Mouse (Mus musculus): ENCODE measurements around the gene Klk1b27.
"Not testable (repeated sequence)": the region's sequence is repeated elsewhere in the genome, so short reads cannot be mapped to it uniquely, and the experiment has no call there.

Gene Klk1b27

DNA sequence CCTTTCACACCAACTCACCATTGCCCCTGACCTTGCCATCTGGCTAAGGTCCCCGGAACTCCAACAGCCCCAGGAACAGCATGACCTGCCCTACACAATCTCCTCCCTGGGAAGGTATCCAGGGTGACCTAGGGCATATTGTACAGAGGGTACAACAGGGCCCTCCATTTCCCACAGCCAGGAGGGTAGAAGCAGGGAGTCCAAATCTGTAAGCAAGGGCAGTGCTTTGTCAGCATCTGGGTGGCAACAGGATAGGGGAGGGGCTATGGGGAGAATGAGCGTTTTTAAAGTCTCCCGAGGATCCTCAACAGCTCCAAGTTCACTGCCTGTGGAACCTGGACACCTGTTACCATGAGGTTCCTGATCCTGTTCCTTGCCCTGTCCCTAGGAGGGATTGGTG, at the start of gene Klk1b27:
Gene Klk1b27, plus strand, starts transcription at position 301 of the 400 bp plus-strand sequence.
- DNase-seq (ENCODE audit: low spot score): not testable (repeated sequence)

DNA sequence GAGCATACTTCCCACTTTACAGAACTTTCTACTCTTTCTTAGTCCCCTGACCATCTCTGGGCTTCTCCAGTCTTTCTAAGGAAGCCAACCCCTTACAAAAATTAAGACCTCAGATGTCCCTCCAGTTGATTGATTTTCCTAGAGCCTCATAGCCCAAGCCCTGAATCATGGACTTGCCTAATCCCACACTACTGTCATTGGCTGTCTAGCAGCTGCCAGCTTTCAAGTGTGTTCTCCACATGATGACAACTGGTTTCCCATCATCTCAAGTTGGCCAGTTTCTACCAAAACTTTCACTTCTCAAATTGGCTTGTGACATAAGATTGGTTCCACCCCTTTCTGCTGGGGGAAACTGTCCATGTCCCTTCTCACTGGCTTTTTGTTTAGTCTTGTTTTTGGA, 47.2 kb upstream of the Klk1b27 start:
- DNase-seq (ENCODE audit: low spot score): no peak

DNA sequence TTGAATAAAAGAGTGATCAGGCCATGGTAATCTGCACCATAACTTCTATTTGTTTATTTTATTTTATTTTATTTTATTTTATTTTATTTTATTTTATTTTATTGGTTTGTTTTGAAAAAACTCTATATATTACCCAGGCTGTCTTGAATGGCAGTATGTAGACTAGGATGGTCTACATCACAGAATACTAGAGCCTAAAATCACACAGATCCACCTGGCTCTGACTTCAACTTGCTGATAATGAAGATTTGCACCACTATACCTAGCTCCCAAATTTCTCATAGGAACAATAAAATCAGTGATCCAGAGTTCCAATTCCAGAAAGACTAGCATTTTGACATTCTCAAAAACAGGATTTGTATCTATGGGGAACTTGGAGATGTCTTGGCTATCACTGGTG, 40.2 kb upstream of the Klk1b27 start, which contains the start of gene Klk1b26:
Gene Klk1b26, plus strand, starts transcription at position 301 of the 400 bp plus-strand sequence.
- not testable (repeated sequence) for DNase-seq (ENCODE audit: low spot score)

- DNase-seq (ENCODE audit: low spot score): not testable (repeated sequence)
These were observed 37.4 kb upstream of the Klk1b27 start for GRCm38 (mm10) chr7:44014666-44015065.

- no peak for DNase-seq (ENCODE audit: low spot score)
These were observed 37.0 kb upstream of the Klk1b27 start for GRCm38 (mm10) chr7:44015071-44015470.

- no peak for DNase-seq (ENCODE audit: low spot score)
These were observed 20.0 kb downstream of the Klk1b27 start for GRCm38 (mm10) chr7:44072117-44072516.

DNA sequence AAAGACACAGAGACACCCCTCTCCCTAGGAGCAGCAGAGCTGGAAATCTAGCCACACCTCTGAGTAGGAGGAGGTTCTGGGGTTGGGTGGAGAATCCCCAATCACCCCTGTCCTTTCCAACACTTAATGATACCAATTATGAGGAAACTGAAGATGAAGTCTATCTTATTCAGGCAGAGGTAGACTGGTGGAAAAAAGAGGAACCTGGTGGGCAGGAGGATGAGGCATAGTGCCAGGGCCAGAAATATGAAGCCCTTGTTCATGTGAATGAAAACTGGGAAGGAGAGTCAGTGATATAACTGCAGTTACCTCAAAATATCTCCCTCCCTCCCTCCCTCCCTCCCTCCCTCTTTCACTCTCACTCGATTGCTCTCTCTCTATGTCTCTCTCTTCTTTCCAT, 25.6 kb downstream of the Klk1b27 start:
- no peak for DNase-seq (ENCODE audit: low spot score)

DNA sequence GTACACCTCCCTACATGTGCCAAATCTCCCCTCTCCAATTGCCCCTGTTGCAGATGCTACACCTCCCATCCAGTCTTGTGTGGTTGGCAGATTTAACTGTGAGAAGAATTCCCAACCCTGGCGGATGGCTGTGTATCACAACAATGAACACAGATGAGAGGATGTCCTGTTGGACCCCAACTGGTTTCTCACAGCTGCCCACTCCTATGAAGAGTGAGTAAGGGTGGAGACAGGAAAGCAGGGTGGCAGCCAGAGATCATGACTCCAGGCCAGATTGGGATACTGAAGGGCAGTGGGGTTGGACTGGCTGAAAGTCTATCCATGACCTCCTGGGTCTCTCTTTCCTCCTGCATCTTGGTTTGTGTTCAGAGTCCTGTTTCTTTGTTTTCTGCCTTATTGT, 44.0 kb downstream of the Klk1b27 start:
- no peak for DNase-seq (ENCODE audit: low spot score)

GRCm38 (mm10) chr7:44102028-44102427, 49.9 kb downstream of the Klk1b27 start, which contains the start of gene Klk1b21:
TSS of gene Klk1b21 (plus strand) at chr7:44102328.
- not testable (repeated sequence) for DNase-seq (ENCODE audit: low spot score)
